Mouse (Mus musculus) heart, postnatal 0 days (tissue): ENCODE measurements around the gene Taar3.

ENCODE experiments used
- CTCF ChIP-seq: IDR thresholded peaks from 2 replicates; pipeline ENCODE4 v1.5.1; 2016; ENCODE audit warnings: antibody characterized with exemption, control low read depth, low read depth
- EP300 ChIP-seq: IDR thresholded peaks from 2 replicates; pipeline ENCODE4 v1.6.1; 2016; ENCODE audit warnings: antibody characterized with exemption, low read depth

GRCm38 (mm10) chr10:23942465-23942864 lies 6.9 kb upstream of the Taar3 start:
- TF ChIP-seq CTCF (no peak), EP300 (no peak)
